ENCODE assay signal across 14 mouse cellular contexts in the genomic region with DNA sequence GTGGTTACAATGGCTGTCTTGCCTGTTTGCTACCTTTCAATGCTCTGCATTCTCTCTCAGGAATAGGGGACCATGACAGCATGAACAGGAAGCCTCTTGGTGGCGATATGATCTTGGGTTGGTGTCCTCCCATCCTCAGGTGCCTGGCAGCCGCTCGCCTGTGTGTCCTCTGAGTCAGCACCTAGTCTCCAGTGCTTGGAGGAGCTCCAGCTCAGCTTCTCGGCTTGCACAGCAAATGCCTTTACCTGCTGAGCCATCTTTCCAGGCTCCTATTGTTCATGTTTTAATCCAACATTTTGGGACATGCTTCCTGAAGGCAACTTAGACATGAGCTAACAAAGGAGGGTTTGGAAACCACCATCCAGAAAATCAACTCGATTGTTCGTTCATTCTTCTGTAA. TPM values are rescaled to one million over a fixed set of nuclear protein-coding genes. Genes with fewer than 3 reads are reported as not detected.
DNase-seq lines count a peak whose midpoint lies in the region; ATAC-seq and TF ChIP-seq lines count a peak whose summit lies in the region.
"Had no signal": no experiment of that assay in that cellular context is flagged by ENCODE, and none has a peak within 500 bp of the region (broad histone marks: within the 10 kb centered on the region; RNA-seq: fewer than 3 reads in every experiment).

No protein-coding gene starts in this region.

- no peak for DNase-seq in midbrain, embryonic 10.5 days (ENCODE audit: low spot score)
- peak; percentile 92 for DNase-seq in brain, adult 2 months (ENCODE audit: low read depth, low spot score)
- peak; percentile 83 for DNase-seq in cerebellum, adult 9-10 months
- no peak for DNase-seq in stomach, postnatal 0 days (ENCODE audit: low spot score)
- DNase-seq in frontal cortex, postnatal 25 days (ENCODE audit: low spot score in 2 of 2), result no peak
- DNase-seq: forebrain, postnatal 0 days; kidney, adult 9 months; left cerebral cortex, postnatal 4 days; right cerebral cortex, adult 18-20 months had no signal

- 0 out of 2 replicates have a peak overlapping the region, but pooled peaks have one; percentile 38 for H3K27ac ChIP-seq in midbrain, embryonic 10.5 days (replicated peaks)
- H3K27ac ChIP-seq in midbrain, embryonic 13.5 days, result no peak overlapping the region
- no peak overlapping the region for H3K27ac ChIP-seq in stomach, postnatal 0 days (replicated peaks)
- H3K27ac ChIP-seq: neural tube, embryonic 13.5 days had no signal

- no peak overlapping the region for H3K4me3 ChIP-seq in midbrain, embryonic 10.5 days
- no peak overlapping the region for H3K4me3 ChIP-seq in midbrain, embryonic 13.5 days (replicated peaks)
- no peak overlapping the region for H3K4me3 ChIP-seq in stomach, postnatal 0 days (ENCODE audit: low read depth, low read length)
- H3K4me3 ChIP-seq: neural tube, embryonic 13.5 days had no signal

- peaks cover 32% of the 10 kb centered on the region for H3K4me1 ChIP-seq in midbrain, embryonic 10.5 days
- H3K4me1 ChIP-seq in midbrain, embryonic 13.5 days (replicated peaks), result peaks cover 3% of the 10 kb centered on the region
- no peaks in the 10 kb centered on the region for H3K4me1 ChIP-seq in stomach, postnatal 0 days (replicated peaks; ENCODE audit: control insufficient read depth, insufficient read depth)

- no peaks in the 10 kb centered on the region for H3K36me3 ChIP-seq in midbrain, embryonic 10.5 days
- no peaks in the 10 kb centered on the region for H3K36me3 ChIP-seq in midbrain, embryonic 13.5 days
- no peaks in the 10 kb centered on the region for H3K36me3 ChIP-seq in stomach, postnatal 0 days (ENCODE audit: control insufficient read depth, insufficient read depth, low read length)
- H3K36me3 ChIP-seq: neural tube, embryonic 13.5 days had no signal

- TF ChIP-seq CTCF in stomach, postnatal 0 days (IDR thresholded peaks at IDR 0.05; ENCODE audit: low read depth), result peak; percentile 40

- H3K4me2 ChIP-seq in midbrain, embryonic 13.5 days (replicated peaks), result no peak overlapping the region
- H3K4me2 ChIP-seq in stomach, postnatal 0 days (replicated peaks; ENCODE audit: low read depth), result no peak overlapping the region
- H3K4me2 ChIP-seq: heart, embryonic 11.5 days; midbrain, embryonic 11.5 days; neural tube, embryonic 13.5 days had no signal

- H3K9me3 ChIP-seq in midbrain, embryonic 10.5 days (replicated peaks), result no peaks in the 10 kb centered on the region
- no peaks in the 10 kb centered on the region for H3K9me3 ChIP-seq in midbrain, embryonic 13.5 days
- H3K9me3 ChIP-seq in stomach, postnatal 0 days (ENCODE audit: control insufficient read depth, low read length), result no peaks in the 10 kb centered on the region
- H3K9me3 ChIP-seq: neural tube, embryonic 13.5 days had no signal

- no peak for ATAC-seq in midbrain, embryonic 13.5 days
- no peak for ATAC-seq in stomach, postnatal 0 days (ENCODE audit: low FRiP score, low TSS enrichment)
- no peak for ATAC-seq in frontal cortex, adult (ENCODE audit: low TSS enrichment)
- ATAC-seq: forebrain, postnatal 0 days had no signal

- H3K27me3 ChIP-seq in midbrain, embryonic 10.5 days (ENCODE audit: low read depth, poor library complexity, severe bottlenecking), result no peaks in the 10 kb centered on the region
- no peaks in the 10 kb centered on the region for H3K27me3 ChIP-seq in midbrain, embryonic 13.5 days
- H3K27me3 ChIP-seq in stomach, postnatal 0 days (ENCODE audit: control insufficient read depth, insufficient read depth, low read length), result no peaks in the 10 kb centered on the region
- H3K27me3 ChIP-seq: neural tube, embryonic 13.5 days had no signal

- H3K9ac ChIP-seq in midbrain, embryonic 13.5 days (replicated peaks), result no peak overlapping the region
- no peak overlapping the region for H3K9ac ChIP-seq in stomach, postnatal 0 days (ENCODE audit: low read length)
- H3K9ac ChIP-seq: forebrain, postnatal 0 days; neural tube, embryonic 13.5 days had no signal

- TF ChIP-seq EP300 in stomach, postnatal 0 days (optimal IDR thresholded peaks at IDR 0.05), result no peak

- WGBS in midbrain, embryonic 10.5 days, result 76% methylated on average over 6 of the region's 6 CpGs
- 74% methylated on average over 6 of the region's 6 CpGs for WGBS in midbrain, embryonic 13.5 days
- 45% methylated on average over 6 of the region's 6 CpGs for WGBS in stomach, postnatal 0 days

RNA-seq across cellular contexts. Expression of a gene that starts 33.1 kb away (rescaled TPM):
- polyA plus RNA-seq in midbrain, embryonic 10.5 days (2016; fragmentation: Nextera tagmentation; extraction: Ambion mirVana), result 9.6 and 14.2 TPM in 2 replicates
- 4.4 TPM in 2 replicates for polyA plus RNA-seq in midbrain, embryonic 13.5 days (2015; fragmentation: Nextera tagmentation; extraction: Ambion mirVana)
- 15.5 and 21.6 TPM in 2 replicates for polyA plus RNA-seq in stomach, postnatal 0 days (2015; fragmentation: Nextera tagmentation; extraction: Ambion mirVana)

Comparison
In these comparisons a context has a peak if more than half of its experiments do, and no peak if none do; other contexts are left out.
1. DNase-seq: peak in brain, adult 2 months (single experiment) and cerebellum, adult 9-10 months (single experiment); none in midbrain, embryonic 10.5 days (single experiment), stomach, postnatal 0 days (single experiment) and frontal cortex, postnatal 25 days (0 of 2).